Mouse (Mus musculus) bone marrow macrophage, adult 2 months (primary cell): ENCODE results near the gene Mtmr10.

ENCODE experiments used
- CTCF ChIP-seq: IDR thresholded peaks from 2 replicates; pipeline ENCODE4 v1.5.1; 2012; ENCODE audit warnings: low read depth, mild to moderate bottlenecking, low read length, moderate library complexity
- POLR2A ChIP-seq: IDR thresholded peaks from 2 replicates; pipeline ENCODE4 v1.6.1; 2012; ENCODE audit warnings: mild to moderate bottlenecking, low read depth, low read length, borderline replicate concordance

DNA sequence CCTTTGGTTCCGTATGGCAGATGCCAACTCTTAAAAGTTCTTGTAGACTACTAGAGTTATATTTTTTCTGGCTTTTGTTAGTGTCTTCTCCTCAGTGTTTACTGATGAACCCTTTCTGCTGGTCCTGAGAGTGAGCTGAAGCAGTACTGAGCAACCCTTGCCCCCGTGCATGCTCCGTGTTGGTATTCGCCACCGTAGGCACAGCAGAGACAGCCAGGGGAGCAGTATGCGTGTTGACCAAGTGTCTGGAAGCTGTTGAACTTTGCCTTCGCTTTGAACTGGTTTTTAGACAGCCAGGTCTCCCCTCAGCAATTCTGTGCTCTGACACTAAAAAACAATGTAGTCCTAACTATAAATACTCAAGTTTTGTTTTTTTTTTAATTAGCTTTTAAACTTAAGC, 2.0 kb downstream of the Mtmr10 start:
- TF ChIP-seq CTCF (no peak), POLR2A (no peak)
